ENCODE assay signal across 7 mouse cellular contexts in genomic region chr6:49007981-49008380, GRCm38 (mm10). TPM values are rescaled to one million over a fixed set of nuclear protein-coding genes. Genes with fewer than 3 reads are reported as not detected.
DNase-seq lines count a peak whose midpoint lies in the region; ATAC-seq lines count a peak whose summit lies in the region.

No protein-coding gene starts in this region.

- peak overlapping the region; percentile 34 for H3K4me3 ChIP-seq in intestine, embryonic 15.5 days (replicated peaks)
- peak overlapping the region; percentile 18 for H3K4me3 ChIP-seq in midbrain, embryonic 11.5 days (ENCODE audit: low read depth, low read length)

- no peaks in the 10 kb centered on the region for H3K27me3 ChIP-seq in intestine, embryonic 15.5 days (replicated peaks)
- no peaks in the 10 kb centered on the region for H3K27me3 ChIP-seq in midbrain, embryonic 11.5 days (ENCODE audit: control insufficient read depth, insufficient read depth, low read length)

- WGBS in intestine, embryonic 15.5 days = under 1% methylated on average over 9 of the region's 9 CpGs
- WGBS in midbrain, embryonic 11.5 days = 2% methylated on average over 9 of the region's 9 CpGs

- peak; percentile 84 for ATAC-seq in intestine, embryonic 15.5 days
- ATAC-seq in midbrain, embryonic 11.5 days (ENCODE audit: low FRiP score) = no peak; the same call in 1 of the 2 replicates

- no peak overlapping the region for H3K27ac ChIP-seq in intestine, embryonic 15.5 days
- H3K27ac ChIP-seq in midbrain, embryonic 11.5 days (ENCODE audit: low read depth, low read length) = no peak overlapping the region

- peak overlapping the region; percentile 74 for H3K4me2 ChIP-seq in intestine, embryonic 15.5 days (replicated peaks)
- peak overlapping the region; percentile 37 for H3K4me2 ChIP-seq in midbrain, embryonic 11.5 days

- DNase-seq in adrenal gland, adult 18-20 months (ENCODE audit: low spot score in 2 of 2) = peak; percentile 36 to 51
- DNase-seq in cerebellum, postnatal 4 days (ENCODE audit: low spot score in 2 of 2) = peak; percentile 37 to 58
- peak; percentile 61 for DNase-seq in gastrocnemius, postnatal 10 days
- DNase-seq in left cerebral cortex, postnatal 4 days = peak; percentile 64
- DNase-seq in midbrain, embryonic 11.5 days (ENCODE audit: low spot score, missing footprints) = peak; percentile 95
- DNase-seq in skeletal muscle tissue, adult 2 months (ENCODE audit: low read depth, low spot score) = peak; percentile 45

- no peaks in the 10 kb centered on the region for H3K9me3 ChIP-seq in intestine, embryonic 15.5 days
- H3K9me3 ChIP-seq in midbrain, embryonic 11.5 days (ENCODE audit: control insufficient read depth, low read length) = no peaks in the 10 kb centered on the region; the same call in 1 of the 2 replicates

- intact Hi-C loops in left cerebral cortex, postnatal 4 days (cut with DNase I) = no loop called here

- H3K36me3 ChIP-seq in intestine, embryonic 15.5 days = no peaks in the 10 kb centered on the region
- H3K36me3 ChIP-seq in midbrain, embryonic 11.5 days (ENCODE audit: control insufficient read depth, insufficient read depth, low read length) = no peaks in the 10 kb centered on the region

- 0 out of 2 replicates have a peak, but pooled peaks cover 3% of the 10 kb centered on the region for H3K4me1 ChIP-seq in intestine, embryonic 15.5 days (replicated peaks)
- H3K4me1 ChIP-seq in midbrain, embryonic 11.5 days (ENCODE audit: control insufficient read depth, insufficient read depth, low read length) = no peaks in the 10 kb centered on the region

- peak overlapping the region; percentile 34 for H3K9ac ChIP-seq in intestine, embryonic 15.5 days
- H3K9ac ChIP-seq in midbrain, embryonic 11.5 days (ENCODE audit: low read length) = no peak overlapping the region

RNA-seq across cellular contexts. Expression of gene Svs1, which starts 21.3 kb away (rescaled TPM):
- total RNA-seq in adrenal gland, adult 18-20 months (2021) = not detected
- total RNA-seq in gastrocnemius, postnatal 10 days (2021) = not detected
- not detected in 2 replicates for polyA plus RNA-seq in intestine, embryonic 15.5 days (2015; fragmentation: Nextera tagmentation; extraction: Ambion mirVana)
- total RNA-seq in left cerebral cortex, postnatal 4 days (2021) = not detected
- polyA plus RNA-seq in midbrain, embryonic 11.5 days (2014; fragmentation: Nextera tagmentation; extraction: Ambion mirVana) = not detected in 2 replicates

RNA-seq across cellular contexts. Expression of gene Gpnmb, which starts 28.4 kb away (rescaled TPM):
- 10 to 100 TPM in 1 of 2 experiments, under 1 TPM in 1; 0.80 to 37.2 TPM for total RNA-seq in adrenal gland, adult 18-20 months (2021)
- total RNA-seq in gastrocnemius, postnatal 10 days (2021) = 1 to 10 TPM; 1.8 to 2.4 TPM
- polyA plus RNA-seq in intestine, embryonic 15.5 days (2015; fragmentation: Nextera tagmentation; extraction: Ambion mirVana) = 0.13 and 0.20 TPM in 2 replicates
- under 1 TPM; 0.40 to 0.87 TPM for total RNA-seq in left cerebral cortex, postnatal 4 days (2021)
- 0.74 and 0.94 TPM in 2 replicates for polyA plus RNA-seq in midbrain, embryonic 11.5 days (2014; fragmentation: Nextera tagmentation; extraction: Ambion mirVana)

RNA-seq across cellular contexts. Expression of gene Doxl2, which starts 33.2 kb away (rescaled TPM):
- total RNA-seq in adrenal gland, adult 18-20 months (2021) = not detected
- total RNA-seq in gastrocnemius, postnatal 10 days (2021) = not detected
- not detected in 2 replicates for polyA plus RNA-seq in intestine, embryonic 15.5 days (2015; fragmentation: Nextera tagmentation; extraction: Ambion mirVana)
- total RNA-seq in left cerebral cortex, postnatal 4 days (2021) = not detected
- not detected in 2 replicates for polyA plus RNA-seq in midbrain, embryonic 11.5 days (2014; fragmentation: Nextera tagmentation; extraction: Ambion mirVana)

Comparison
In these comparisons a context has a peak if more than half of its experiments do, and no peak if none do; other contexts are left out.
1. DNase-seq: peak in every context shown above with its lines; median percentile 95 in midbrain, embryonic 11.5 days; 64 in left cerebral cortex, postnatal 4 days; 61 in gastrocnemius, postnatal 10 days; 48 in cerebellum, postnatal 4 days; 45 in skeletal muscle tissue, adult 2 months; 44 in adrenal gland, adult 18-20 months.